Mouse (Mus musculus) cerebellum, postnatal 4 days (tissue): ENCODE data around the gene Jmjd6.

ENCODE experiments used
- DNase-seq, 2 experiments: peaks; one replicate each; pipeline ENCODE4 v3.0.0; 2022; ENCODE audit warnings: low spot score in 2 of 2, mixed read lengths in 1 of 2

Gene Jmjd6

GRCm38 (mm10) chr11:116807116-116807515 is 36.1 kb downstream of the Jmjd6 start:
- DNase-seq = no peak

GRCm38 (mm10) chr11:116806136-116807071 is 36.8 kb downstream of the Jmjd6 start:
- DNase-seq = no peak

- no peak for DNase-seq
These were observed 40.5 kb downstream of the Jmjd6 start for GRCm38 (mm10) chr11:116802709-116803108.

GRCm38 (mm10) chr11:116801106-116801505 is 42.1 kb downstream of the Jmjd6 start:
- DNase-seq = no peak

- peak in 1 of 2 experiments; percentile 42 for DNase-seq
These were observed 43.9 kb downstream of the Jmjd6 start for GRCm38 (mm10) chr11:116799364-116799763.
